Mouse (Mus musculus) liver, adult 2 months (tissue): ENCODE results near the gene Aebp1.

ENCODE experiments used
- CTCF ChIP-seq: fragments of 200-500 bp; IDR thresholded peaks from 2 replicates; pipeline ENCODE4 v1.5.1; 2011; ENCODE audit warnings: low read depth, low read length, control low read depth
- POLR2A ChIP-seq: fragments of 200-500 bp; IDR thresholded peaks from 2 replicates; pipeline ENCODE4 v1.6.1; 2011; ENCODE audit warnings: low read length, control low read depth; ENCODE audit not compliant: insufficient read depth; ENCODE audit errors: extremely low read depth

DNA sequence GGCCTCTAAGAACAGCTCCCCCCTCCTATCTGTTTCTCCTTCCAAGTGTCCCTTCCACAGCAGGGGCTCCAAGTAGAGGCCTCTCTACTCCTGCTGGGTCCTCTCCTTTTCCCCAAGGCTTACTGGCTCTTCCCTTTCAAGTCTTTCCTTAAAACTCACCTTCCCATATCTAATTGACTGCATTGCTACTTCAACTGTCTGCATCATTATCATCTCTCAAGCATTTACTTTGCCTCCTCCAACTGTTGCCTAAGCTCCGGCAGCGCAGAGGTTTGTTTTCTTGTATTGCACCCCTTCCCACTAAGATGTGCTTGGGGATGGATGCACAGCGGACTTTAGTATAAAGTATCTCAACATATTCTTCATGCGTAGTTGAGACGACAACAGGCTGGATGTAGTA is 15.7 kb downstream of the Aebp1 start:
- TF ChIP-seq CTCF (no peak), POLR2A (no peak)
